Mouse (Mus musculus): ENCODE measurements around the gene 4933402E13Rik.

The 4933402E13Rik gene

GRCm38 (mm10) chrX:62283199-62283598 lies at the start of gene 4933402E13Rik:
Gene 4933402E13Rik (plus strand): TSS chrX:62283499.
- no peak for DNase-seq (ENCODE audit: low read depth, low spot score)
